Mouse (Mus musculus) hindbrain, postnatal 0 days (tissue): ENCODE results near the gene Fastk. TPM values are rescaled to one million over a fixed set of nuclear protein-coding genes. Genes with fewer than 3 reads are reported as not detected.

Source experiments
- ATAC-seq: fragments of 200-750 bp; cut with Nextera tagmentation; 2 replicates; pipeline ENCODE4 v1.8.0; 2017; ENCODE audit warnings: mild to moderate bottlenecking, moderate TSS enrichment, moderate library complexity
- DNase-seq: peaks from one replicate; pipeline ENCODE4 v3.0.0-alpha.2; 2015; ENCODE audit warnings: low spot score
- H3K27ac ChIP-seq: fragments of 300-500 bp; sonication (generic); 2 replicates; pipeline ENCODE4 v1.5.1; 2014; ENCODE audit warnings: mild to moderate bottlenecking
- H3K27me3 ChIP-seq: fragments of 300-500 bp; sonication (generic); 2 replicates; pipeline ENCODE4 v1.6.1; 2014; ENCODE audit warnings: low read length, mixed read lengths; ENCODE audit not compliant: insufficient read depth
- H3K36me3 ChIP-seq: fragments of 300-500 bp; sonication (generic); 2 replicates; pipeline ENCODE4 v1.6.1; 2014; ENCODE audit warnings: low read length, mixed read lengths; ENCODE audit not compliant: insufficient read depth
- H3K4me1 ChIP-seq: fragments of 300-500 bp; sonication (generic); 2 replicates; pipeline ENCODE4 v1.6.1; 2014; ENCODE audit warnings: antibody characterized with exemption, low read length, mixed read lengths; ENCODE audit not compliant: insufficient read depth
- H3K4me2 ChIP-seq: fragments of 300-500 bp; sonication (generic); 2 replicates; pipeline ENCODE4 v1.6.1; 2014; ENCODE audit warnings: low read depth, mild to moderate bottlenecking, low read length, moderate library complexity, mixed read lengths
- H3K4me3 ChIP-seq: fragments of 300-500 bp; sonication (generic); 2 replicates; pipeline ENCODE4 v1.5.1; 2014; ENCODE audit warnings: low read length
- H3K9ac ChIP-seq: fragments of 300-500 bp; sonication (generic); replicated peaks from 2 replicates; pipeline ENCODE4 v1.6.1; 2014; ENCODE audit warnings: mild to moderate bottlenecking, low read length, moderate library complexity, mixed read lengths
- H3K9me3 ChIP-seq: fragments of 300-500 bp; sonication (generic); 2 replicates; pipeline ENCODE4 v1.6.1; 2016; ENCODE audit warnings: low read length, mixed read lengths
- CTCF ChIP-seq: IDR thresholded peaks from 2 replicates; pipeline ENCODE4 v1.5.1; 2016; ENCODE audit warnings: antibody characterized with exemption, control low read depth, low read depth
- WGBS: fragments of 180-500 bp; shearing (Covaris S2); extraction: QIAGEN DNeasy Blood & Tissue Kit; methylation state at CpG from one replicate; pipeline ENCODE4 v1.1.7; 2014; 5-methylcytosine and 5-hydroxymethylcytosine counted together
- polyA plus RNA-seq: library from polyadenylated mRNA; unstranded; fragments of >200 nt; fragmentation: Nextera tagmentation; extraction: Ambion mirVana; gene quantifications from 2 replicates; pipeline ENCODE4 v1.2.1, GENCODE M21; 2015
- total RNA-seq: library from RNA; depleted of rRNA; stranded (reverse); fragments of >200 nt; gene quantifications from 2 replicates; pipeline ENCODE4 v1.2.3, GENCODE M21; 2014

Gene Fastk
- total and polyA plus RNA-seq, 2 experiments from 2014 or later, result 99.2 to 203 TPM

- H3K4me3 ChIP-seq, result no peak overlapping the region
- 92% methylated on average over 7 of the region's 7 CpGs for WGBS
- no peak for DNase-seq
- ATAC-seq, result no peak
- H3K9me3 ChIP-seq, result no peaks in the 10 kb centered on the region
- H3K9ac ChIP-seq, result no peak overlapping the region
- H3K4me1 ChIP-seq, result peaks cover 13% of the 10 kb centered on the region
- no peak for TF ChIP-seq CTCF
- H3K27me3 ChIP-seq, result no peaks in the 10 kb centered on the region
- H3K36me3 ChIP-seq, result peaks cover 7% of the 10 kb centered on the region; the same call in 1 of the 2 replicates
- H3K27ac ChIP-seq, result no peak overlapping the region
- peak overlapping the region; percentile 80; the same call in 1 of the 2 replicates for H3K4me2 ChIP-seq
These were observed 1.5 kb upstream of the Fastk start for GRCm38 (mm10) chr5:24446630-24447029.

- Histone ChIP-seq H3K4me3 (peak overlapping the region; percentile 71), H3K4me1 (peaks cover 10% of the 10 kb centered on the region), H3K9ac (peak overlapping the region; percentile 95; the same call in 1 of the 2 replicates), H3K9me3 (no peaks in the 10 kb centered on the region), H3K36me3 (peaks cover 13% of the 10 kb centered on the region), H3K27ac (peak overlapping the region; percentile 99), H3K27me3 (no peaks in the 10 kb centered on the region), H3K4me2 (peak overlapping the region; percentile 95)
- DNase-seq, result peak; percentile 31
- WGBS, result 55% methylated on average over 20 of the region's 20 CpGs
- TF ChIP-seq CTCF, result peak; percentile 48
- ATAC-seq, result peak; percentile 2; the same call in 1 of the 2 replicates
These were observed 467 bp upstream of the Fastk start for GRCm38 (mm10) chr5:24445428-24446080.

- DNase-seq (no peak), ATAC-seq (no peak)
- peak overlapping the region; percentile 95 for H3K4me2 ChIP-seq
- peaks cover 10% of the 10 kb centered on the region for H3K4me1 ChIP-seq
- H3K27ac ChIP-seq, result no peak overlapping the region
- no peaks in the 10 kb centered on the region for H3K27me3 ChIP-seq
- no peaks in the 10 kb centered on the region for H3K9me3 ChIP-seq
- no peak for TF ChIP-seq CTCF
- WGBS, result 77% methylated on average over 12 of the region's 12 CpGs
- peak overlapping the region; percentile 95; the same call in 1 of the 2 replicates for H3K9ac ChIP-seq
- H3K36me3 ChIP-seq, result peaks cover 29% of the 10 kb centered on the region
- H3K4me3 ChIP-seq, result peak overlapping the region; percentile 71
These were observed 1.2 kb downstream of the Fastk start for GRCm38 (mm10) chr5:24443927-24444326.

GRCm38 (mm10) chr5:24443204-24443603 lies 1.9 kb downstream of the Fastk start:
- H3K36me3 ChIP-seq, result peaks cover 32% of the 10 kb centered on the region
- no peak overlapping the region for H3K9ac ChIP-seq
- no peak overlapping the region for H3K4me2 ChIP-seq
- H3K4me3 ChIP-seq, result no peak overlapping the region
- no peaks in the 10 kb centered on the region for H3K9me3 ChIP-seq
- no peak for TF ChIP-seq CTCF
- ATAC-seq (no peak), DNase-seq (no peak)
- H3K4me1 ChIP-seq, result peaks cover 10% of the 10 kb centered on the region
- no peaks in the 10 kb centered on the region for H3K27me3 ChIP-seq
- H3K27ac ChIP-seq, result no peak overlapping the region
- WGBS, result 91% methylated on average over 7 of the region's 7 CpGs

GRCm38 (mm10) chr5:24442029-24442428 lies 3.1 kb downstream of the Fastk start:
- Histone ChIP-seq H3K4me3 (no peak overlapping the region), H3K9ac (no peak overlapping the region), H3K27ac (no peak overlapping the region), H3K27me3 (no peaks in the 10 kb centered on the region), H3K36me3 (peaks cover 32% of the 10 kb centered on the region), H3K4me2 (no peak overlapping the region), H3K9me3 (no peaks in the 10 kb centered on the region), H3K4me1 (peaks cover 10% of the 10 kb centered on the region)
- WGBS, result 79% methylated on average over 9 of the region's 9 CpGs
- ATAC-seq (no peak), DNase-seq (no peak)
- TF ChIP-seq CTCF, result no peak

GRCm38 (mm10) chr5:24441187-24441586 lies 3.9 kb downstream of the Fastk start:
- Histone ChIP-seq H3K27ac (no peak overlapping the region), H3K4me2 (no peak overlapping the region), H3K4me1 (peaks cover 10% of the 10 kb centered on the region), H3K27me3 (no peaks in the 10 kb centered on the region), H3K9ac (no peak overlapping the region), H3K4me3 (no peak overlapping the region), H3K36me3 (peaks cover 32% of the 10 kb centered on the region), H3K9me3 (no peaks in the 10 kb centered on the region)
- WGBS, result 90% methylated on average over 8 of the region's 8 CpGs
- ATAC-seq, result no peak
- no peak for DNase-seq
- TF ChIP-seq CTCF, result no peak

GRCm38 (mm10) chr5:24433993-24434392 lies 11.1 kb downstream of the Fastk start:
- H3K9me3 ChIP-seq, result no peaks in the 10 kb centered on the region
- WGBS, result 91% methylated on average over 8 of the region's 8 CpGs
- no peak overlapping the region for H3K4me2 ChIP-seq
- H3K27ac ChIP-seq, result no peak overlapping the region
- DNase-seq (no peak), ATAC-seq (no peak)
- no peaks in the 10 kb centered on the region for H3K27me3 ChIP-seq
- peaks cover 30% of the 10 kb centered on the region for H3K36me3 ChIP-seq
- no peak overlapping the region for H3K4me3 ChIP-seq
- no peak overlapping the region for H3K9ac ChIP-seq
- no peaks in the 10 kb centered on the region for H3K4me1 ChIP-seq
- TF ChIP-seq CTCF, result no peak
